Mouse (Mus musculus): ENCODE results near the gene Ube2z. TPM values are rescaled to one million over a fixed set of nuclear protein-coding genes. Genes with fewer than 3 reads are reported as not detected.

Ube2z gene
- polyA plus RNA-seq, 1 experiment from 2014 or later = 42.0 TPM

DNA sequence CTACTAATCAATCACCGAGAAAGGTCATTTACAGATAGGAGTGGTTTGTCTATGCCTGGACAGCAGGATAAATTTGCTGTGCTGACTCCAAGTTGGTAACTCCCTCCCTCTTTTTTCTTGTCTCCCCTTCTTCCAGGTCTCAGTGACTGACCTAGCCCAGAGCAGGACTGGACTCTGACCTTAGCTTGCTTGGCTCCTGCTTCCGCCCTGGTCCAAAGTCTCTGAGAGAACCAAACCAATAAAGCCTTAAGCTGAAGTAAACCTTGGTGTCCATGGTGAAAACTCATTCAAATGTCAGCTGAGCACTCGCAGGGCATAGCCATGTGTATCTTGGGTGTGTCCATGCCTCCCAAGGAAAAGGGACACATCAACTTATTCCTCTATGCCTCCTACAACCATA, 34.6 kb downstream of the Ube2z start:
- Histone ChIP-seq H3K9me3 (replicated peaks) (no peaks in the 10 kb centered on the region), H3K27me3 (peaks cover 9% of the 10 kb centered on the region; the same call in 1 of the 2 replicates), H3K27ac (no peak overlapping the region), H3K4me3 (replicated peaks) (no peak overlapping the region), H3K9ac (no peak overlapping the region), H3K4me1 (peaks cover 11% of the 10 kb centered on the region), H3K36me3 (no peaks in the 10 kb centered on the region), H3K4me2 (no peak overlapping the region)
- no peak for ATAC-seq (replicated peaks; ENCODE audit: low FRiP score)
- WGBS = 88% methylated on average over 3 of the region's 3 CpGs

DNA sequence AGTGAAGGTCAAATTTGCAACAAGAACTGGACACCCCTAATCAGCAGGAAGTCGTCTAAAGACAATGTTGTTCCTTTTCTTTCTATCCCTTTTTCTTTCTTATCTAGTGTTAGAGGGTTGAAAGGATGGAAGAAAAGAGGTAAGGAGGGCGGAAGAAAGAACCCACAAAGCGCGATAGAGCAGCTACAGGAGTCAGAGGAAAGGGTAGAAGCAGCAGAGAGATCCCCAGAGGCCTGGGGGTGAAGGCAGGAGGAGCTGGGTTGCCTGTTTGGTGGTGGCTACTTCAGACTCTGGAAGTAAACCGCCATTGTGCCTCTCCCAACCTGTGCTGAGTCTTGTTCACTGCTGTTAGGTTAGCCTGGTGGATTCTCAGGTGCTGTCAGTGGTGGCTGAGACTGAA, 37.1 kb downstream of the Ube2z start:
- ATAC-seq (replicated peaks; ENCODE audit: low FRiP score) = no peak
- Histone ChIP-seq H3K36me3 (no peaks in the 10 kb centered on the region), H3K9me3 (replicated peaks) (no peaks in the 10 kb centered on the region), H3K4me3 (replicated peaks) (no peak overlapping the region), H3K4me1 (no peaks in the 10 kb centered on the region), H3K4me2 (no peak overlapping the region), H3K27me3 (peaks cover 9% of the 10 kb centered on the region; the same call in 1 of the 2 replicates), H3K27ac (no peak overlapping the region), H3K9ac (no peak overlapping the region)
- 58% methylated on average over 5 of the region's 5 CpGs for WGBS

DNA sequence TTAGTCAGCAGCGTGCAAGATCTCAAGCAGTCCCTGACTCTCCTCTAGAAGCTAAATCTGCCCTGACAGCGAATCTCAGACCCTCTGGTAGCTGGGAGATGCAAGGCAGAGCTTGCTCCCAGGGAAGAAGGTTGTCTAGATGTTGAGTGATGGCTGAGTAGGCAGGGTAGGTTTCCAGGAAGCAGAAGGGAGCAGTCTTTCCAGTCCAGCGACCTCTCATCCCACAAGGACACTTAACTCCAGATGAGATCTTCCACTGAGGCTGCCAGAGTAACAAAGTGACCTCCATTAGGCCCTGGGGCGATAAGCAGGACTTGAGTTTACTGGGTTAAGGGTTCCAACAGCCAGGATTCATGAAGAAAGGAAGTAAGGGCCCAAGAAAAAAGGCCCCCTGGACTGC, 44.6 kb downstream of the Ube2z start:
- no peak overlapping the region for H3K27ac ChIP-seq
- peaks cover 3% of the 10 kb centered on the region; the same call in 1 of the 2 replicates for H3K4me1 ChIP-seq
- ATAC-seq (replicated peaks; ENCODE audit: low FRiP score) = no peak
- H3K27me3 ChIP-seq = peaks cover 4% of the 10 kb centered on the region; the same call in 1 of the 2 replicates
- no peak overlapping the region for H3K9ac ChIP-seq
- no peak overlapping the region for H3K4me2 ChIP-seq
- no peak overlapping the region for H3K4me3 ChIP-seq (replicated peaks)
- H3K36me3 ChIP-seq = no peaks in the 10 kb centered on the region
- WGBS = 44% methylated on average over 4 of the region's 4 CpGs
- no peaks in the 10 kb centered on the region for H3K9me3 ChIP-seq (replicated peaks)

DNA sequence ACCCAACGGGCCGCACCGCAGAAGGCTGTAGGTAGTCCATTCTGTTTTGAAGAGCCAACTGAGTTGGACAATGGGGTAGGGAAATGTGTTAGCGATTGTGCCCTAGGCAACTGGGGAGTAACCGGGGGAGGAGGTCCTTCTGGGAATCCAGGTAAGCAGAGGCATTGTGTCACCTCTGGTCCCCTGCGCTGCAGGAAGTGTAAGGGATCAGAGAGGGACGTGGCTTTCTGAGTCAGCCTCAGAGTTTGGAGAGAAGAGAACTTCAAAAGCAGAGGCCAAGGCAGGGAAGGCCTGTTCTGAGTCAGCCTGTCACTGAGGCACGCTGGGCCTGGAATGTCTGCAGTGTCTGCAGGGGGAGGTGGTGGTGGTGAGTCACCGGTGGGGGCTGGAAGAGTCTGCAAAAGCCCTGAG, 47.2 kb downstream of the Ube2z start:
- no peak for ATAC-seq (replicated peaks; ENCODE audit: low FRiP score)
- 26% methylated on average over 9 of the region's 9 CpGs for WGBS
- Histone ChIP-seq H3K36me3 (no peaks in the 10 kb centered on the region), H3K27me3 (peaks cover 10% of the 10 kb centered on the region), H3K27ac (no peak overlapping the region), H3K4me1 (peaks cover 3% of the 10 kb centered on the region; the same call in 1 of the 2 replicates), H3K9me3 (replicated peaks) (no peaks in the 10 kb centered on the region), H3K4me3 (replicated peaks) (no peak overlapping the region), H3K9ac (no peak overlapping the region), H3K4me2 (no peak overlapping the region)

GRCm38 (mm10) chr11:96015421-96015820, 49.8 kb downstream of the Ube2z start:
- 38% methylated on average over 5 of the region's 5 CpGs for WGBS
- Histone ChIP-seq H3K27ac (no peak overlapping the region), H3K27me3 (peaks cover 23% of the 10 kb centered on the region), H3K9me3 (replicated peaks) (no peaks in the 10 kb centered on the region), H3K4me3 (replicated peaks) (no peak overlapping the region), H3K4me2 (no peak overlapping the region), H3K4me1 (peaks cover 3% of the 10 kb centered on the region; the same call in 1 of the 2 replicates), H3K9ac (no peak overlapping the region), H3K36me3 (no peaks in the 10 kb centered on the region)
- ATAC-seq (replicated peaks; ENCODE audit: low FRiP score) = no peak

GRCm38 (mm10) chr11:96011982-96012381, 53.2 kb downstream of the Ube2z start:
- H3K9ac ChIP-seq = no peak overlapping the region
- H3K4me1 ChIP-seq = peaks cover 7% of the 10 kb centered on the region
- no peak for ATAC-seq (replicated peaks; ENCODE audit: low FRiP score)
- H3K9me3 ChIP-seq (replicated peaks) = no peaks in the 10 kb centered on the region
- 14% methylated on average over 3 of the region's 8 CpGs for WGBS
- H3K36me3 ChIP-seq = no peaks in the 10 kb centered on the region
- H3K27me3 ChIP-seq = peaks cover 23% of the 10 kb centered on the region
- H3K4me3 ChIP-seq (replicated peaks) = no peak overlapping the region
- no peak overlapping the region for H3K27ac ChIP-seq
- H3K4me2 ChIP-seq = no peak overlapping the region

DNA sequence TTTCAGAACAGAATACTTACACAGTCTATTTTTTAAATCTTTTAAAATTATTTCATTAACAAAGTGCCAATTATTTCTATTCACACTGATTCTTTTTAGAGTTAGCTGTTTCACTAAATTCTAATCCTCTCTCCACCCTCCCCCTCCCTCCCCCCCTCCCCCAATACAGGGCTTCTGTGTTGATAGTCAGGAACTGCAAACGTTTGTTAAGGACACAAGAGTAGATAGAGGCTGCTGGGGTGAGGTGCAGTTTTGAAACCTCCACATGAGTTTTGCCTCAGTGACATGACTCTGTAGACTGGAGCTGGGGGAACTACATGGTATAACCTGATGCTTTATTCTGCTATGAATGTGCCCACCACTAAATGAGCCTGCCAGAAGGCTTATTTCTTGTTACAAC, 56.4 kb downstream of the Ube2z start:
- 12% methylated on average over 1 of the region's 1 CpGs for WGBS
- no peaks in the 10 kb centered on the region for H3K9me3 ChIP-seq (replicated peaks)
- no peak overlapping the region for H3K27ac ChIP-seq
- no peak overlapping the region for H3K4me2 ChIP-seq
- no peaks in the 10 kb centered on the region for H3K36me3 ChIP-seq
- ATAC-seq (replicated peaks; ENCODE audit: low FRiP score) = no peak
- peaks cover 16% of the 10 kb centered on the region for H3K4me1 ChIP-seq
- H3K4me3 ChIP-seq (replicated peaks) = no peak overlapping the region
- no peak overlapping the region for H3K9ac ChIP-seq
- H3K27me3 ChIP-seq = peaks cover 16% of the 10 kb centered on the region

DNA sequence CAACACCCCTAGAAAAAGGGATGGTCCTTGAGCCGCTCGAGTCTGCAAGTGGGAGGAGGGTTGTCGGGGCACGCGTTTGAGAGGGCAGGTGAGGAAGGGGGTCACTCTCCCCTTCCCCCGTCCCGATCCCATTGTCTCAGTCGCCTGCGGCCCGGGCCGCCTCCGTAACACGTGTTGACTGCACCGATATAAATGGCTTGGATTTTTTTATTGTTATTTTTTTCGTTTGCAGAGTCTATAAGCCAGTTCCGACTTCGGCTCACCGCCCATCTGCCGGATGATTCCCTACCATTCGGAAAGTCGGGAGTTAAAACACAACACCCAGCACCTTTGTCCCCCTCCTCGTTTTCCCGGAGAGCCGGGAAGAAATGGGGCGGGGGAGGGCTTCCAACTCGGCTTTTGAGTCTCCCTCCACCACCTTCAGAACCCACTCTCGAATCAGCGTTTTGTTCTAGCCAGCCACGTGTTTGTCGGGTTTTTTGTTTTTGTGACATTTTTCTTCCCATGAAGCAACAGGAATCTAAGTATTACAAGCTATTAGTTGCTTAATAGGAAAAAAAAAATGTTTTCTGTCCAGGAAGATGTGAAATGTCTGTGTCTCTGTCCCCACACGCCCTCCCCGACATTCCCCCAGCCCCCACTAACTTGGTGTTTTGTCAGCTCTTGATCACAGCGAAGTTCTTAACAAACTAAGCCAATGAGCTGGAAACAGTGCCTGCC, 57.5 kb downstream of the Ube2z start:
- H3K9ac ChIP-seq = peak overlapping the region; percentile 97
- ATAC-seq (replicated peaks; ENCODE audit: low FRiP score) = no peak; the same call in 1 of the 2 replicates
- H3K27me3 ChIP-seq = peaks cover 10% of the 10 kb centered on the region
- no peaks in the 10 kb centered on the region for H3K36me3 ChIP-seq
- WGBS = under 1% methylated on average over 33 of the region's 33 CpGs
- H3K27ac ChIP-seq = peak overlapping the region; percentile 96
- H3K4me2 ChIP-seq = peak overlapping the region; percentile 99
- peaks cover 23% of the 10 kb centered on the region for H3K4me1 ChIP-seq
- no peaks in the 10 kb centered on the region for H3K9me3 ChIP-seq (replicated peaks)
- peak overlapping the region; percentile 92 for H3K4me3 ChIP-seq (replicated peaks)

DNA sequence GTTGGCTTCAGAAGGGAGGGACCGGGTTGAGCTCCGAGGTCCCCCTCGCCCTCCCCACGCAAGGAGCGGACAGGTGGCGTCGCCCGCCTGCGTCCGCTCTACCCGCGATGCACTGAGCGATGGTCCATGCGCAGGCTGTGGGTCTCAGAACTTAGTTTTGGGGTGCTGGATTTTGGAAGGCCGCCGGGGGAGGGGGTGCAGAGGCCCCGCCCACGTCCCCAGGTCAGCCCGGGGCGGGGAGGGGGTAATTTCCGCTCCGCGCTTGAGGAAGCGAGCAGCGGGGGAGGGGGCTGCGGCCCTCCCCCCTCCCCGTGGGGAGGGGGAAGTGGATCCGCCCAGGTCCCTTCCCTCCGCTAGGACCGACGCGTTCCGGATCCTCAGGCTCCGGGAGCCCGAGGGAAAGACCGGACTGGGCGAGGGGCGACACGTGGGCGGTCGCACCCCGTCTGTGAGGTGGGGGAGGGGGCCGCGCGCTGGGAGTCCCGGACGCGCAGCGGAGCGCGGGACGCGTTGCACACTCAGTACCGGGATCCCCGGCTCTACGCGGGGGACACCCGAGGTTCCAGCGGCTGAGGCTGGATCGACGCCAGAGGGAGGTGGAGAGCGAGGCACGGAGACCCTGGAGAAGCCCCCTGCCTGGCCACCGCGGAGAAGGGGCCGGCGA, 58.2 kb downstream of the Ube2z start:
- peak; percentile 83 for ATAC-seq (replicated peaks; ENCODE audit: low FRiP score)
- Histone ChIP-seq H3K36me3 (no peaks in the 10 kb centered on the region), H3K9ac (peak overlapping the region; percentile 97), H3K4me1 (peaks cover 30% of the 10 kb centered on the region), H3K4me2 (peak overlapping the region; percentile 99), H3K27me3 (peaks cover 5% of the 10 kb centered on the region; the same call in 1 of the 2 replicates), H3K9me3 (replicated peaks) (no peaks in the 10 kb centered on the region), H3K27ac (peak overlapping the region; percentile 96), H3K4me3 (replicated peaks) (peak overlapping the region; percentile 92)
- WGBS = under 1% methylated on average over 66 of the region's 67 CpGs

GRCm38 (mm10) chr11:96006367-96006851, 58.8 kb downstream of the Ube2z start:
- peaks cover 36% of the 10 kb centered on the region for H3K4me1 ChIP-seq
- no peaks in the 10 kb centered on the region for H3K9me3 ChIP-seq (replicated peaks)
- H3K9ac ChIP-seq = peak overlapping the region; percentile 97
- ATAC-seq (replicated peaks; ENCODE audit: low FRiP score) = no peak; the same call in 1 of the 2 replicates
- peaks cover 5% of the 10 kb centered on the region; the same call in 1 of the 2 replicates for H3K27me3 ChIP-seq
- H3K27ac ChIP-seq = peak overlapping the region; percentile 96
- H3K36me3 ChIP-seq = no peaks in the 10 kb centered on the region
- peak overlapping the region; percentile 99 for H3K4me2 ChIP-seq
- H3K4me3 ChIP-seq (replicated peaks) = peak overlapping the region; percentile 92
- WGBS = under 1% methylated on average over 33 of the region's 33 CpGs

DNA sequence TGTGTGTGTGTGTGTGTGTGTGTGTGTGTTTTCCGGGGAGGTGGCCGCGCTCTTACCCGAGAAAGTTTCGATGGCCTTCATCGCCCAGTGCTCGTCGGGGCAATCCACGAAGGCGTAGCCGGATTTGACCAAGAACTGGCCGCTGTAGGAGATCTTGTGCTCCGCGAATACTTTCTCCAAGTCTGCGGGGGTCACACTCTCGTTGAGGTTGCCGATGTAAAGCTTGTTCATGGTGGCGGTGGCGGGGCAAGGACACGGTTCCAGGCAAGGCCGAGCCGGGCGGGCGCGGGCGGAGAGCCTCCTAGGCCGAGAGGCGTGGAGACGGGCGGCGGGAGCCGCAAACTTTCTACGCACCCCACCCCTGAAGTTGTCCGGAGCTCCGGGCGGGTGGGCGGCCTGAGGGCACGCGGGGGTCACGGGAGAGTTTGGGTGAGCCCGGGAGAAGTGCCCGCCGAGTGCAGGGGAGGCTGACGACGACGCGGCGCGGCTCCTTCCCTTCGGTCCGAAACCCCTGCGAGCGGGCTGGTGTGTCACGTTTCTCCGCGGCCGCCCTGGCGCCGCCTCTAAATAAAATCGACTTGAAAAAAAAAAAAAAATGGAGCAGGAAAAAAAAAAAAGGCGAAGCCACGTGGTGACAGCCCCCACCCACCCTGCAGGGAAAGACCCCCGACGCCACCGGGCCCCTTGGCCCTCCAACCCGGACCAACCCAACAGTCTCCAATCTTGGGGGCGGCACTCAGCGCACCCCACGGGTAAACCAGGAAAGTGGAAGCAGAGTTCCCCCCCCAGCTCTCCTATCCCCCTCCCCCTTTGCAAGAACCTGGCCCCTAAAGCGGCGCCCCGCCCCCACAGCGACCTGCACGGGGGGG, 59.6 kb downstream of the Ube2z start, which contains the start of gene Igf2bp1:
Gene Igf2bp1 (minus strand): TSS at position 538 of the 869 bp plus-strand sequence.
- under 1% methylated on average over 69 of the region's 74 CpGs for WGBS

More for the DNA sequence above, 59.6 kb downstream of the Ube2z start, which contains the start of gene Igf2bp1:
- Histone ChIP-seq H3K9me3 (replicated peaks) (no peaks in the 10 kb centered on the region), H3K36me3 (no peaks in the 10 kb centered on the region), H3K4me3 (replicated peaks) (peak within 1 kb of the TSS; percentile 92), H3K27ac (peak within 1 kb of the TSS; percentile 96), H3K9ac (peak within 1 kb of the TSS; percentile 97), H3K4me2 (peak within 1 kb of the TSS; percentile 99), H3K4me1 (peaks cover 42% of the 10 kb centered on the region), H3K27me3 (no peaks in the 10 kb centered on the region)
- peak; percentile 57 for ATAC-seq (replicated peaks; ENCODE audit: low FRiP score)
